Mouse (Mus musculus): ENCODE results near the gene Olfr328. TPM values are rescaled to one million over a fixed set of nuclear protein-coding genes. Genes with fewer than 3 reads are reported as not detected.
"Not testable (repeated sequence)": the region's sequence is repeated elsewhere in the genome, so short reads cannot be mapped to it uniquely, and the experiment has no call there.

Gene Olfr328
- not detected in 2 replicates for polyA plus RNA-seq (2012; rRNA removed)

GRCm38 (mm10) chr11:58555536-58555935 is at the start of gene Olfr328:
Gene Olfr328, minus strand, starts transcription at chr11:58555636.
- no peak for DNase-seq (ENCODE audit: low spot score)

- no peak for DNase-seq (ENCODE audit: low spot score)
Observed at GRCm38 (mm10) chr11:58605228-58605627, 49.8 kb upstream of the Olfr328 start.

- DNase-seq (ENCODE audit: low spot score): no peak
Observed at GRCm38 (mm10) chr11:58604688-58605087, 49.3 kb upstream of the Olfr328 start.

- no peak for DNase-seq (ENCODE audit: low spot score)
Observed at GRCm38 (mm10) chr11:58602800-58603560, 47.5 kb upstream of the Olfr328 start.

- DNase-seq (ENCODE audit: low spot score): no peak
Observed at GRCm38 (mm10) chr11:58602062-58602461, 46.6 kb upstream of the Olfr328 start.

GRCm38 (mm10) chr11:58597837-58598236 is 42.4 kb upstream of the Olfr328 start:
- no peak for DNase-seq (ENCODE audit: low spot score)

- no peak for DNase-seq (ENCODE audit: low spot score)
Observed at GRCm38 (mm10) chr11:58594814-58595213, 39.4 kb upstream of the Olfr328 start, which contains the start of gene Olfr324. Gene Olfr324, plus strand, starts transcription at chr11:58595114.

GRCm38 (mm10) chr11:58588620-58589250 is 33.3 kb upstream of the Olfr328 start:
- DNase-seq (ENCODE audit: low spot score): no peak

GRCm38 (mm10) chr11:58587898-58588348 is 32.5 kb upstream of the Olfr328 start:
- DNase-seq (ENCODE audit: low spot score): no peak

GRCm38 (mm10) chr11:58578636-58579035 is 23.2 kb upstream of the Olfr328 start:
- no peak for DNase-seq (ENCODE audit: low spot score)

GRCm38 (mm10) chr11:58577430-58577829 is 22.0 kb upstream of the Olfr328 start, which contains the start of gene Olfr325:
Gene Olfr325, plus strand, starts transcription at chr11:58577730.
- no peak for DNase-seq (ENCODE audit: low spot score)

- DNase-seq (ENCODE audit: low spot score): no peak
Observed at GRCm38 (mm10) chr11:58570405-58570804, 15.0 kb upstream of the Olfr328 start, which contains the start of gene Olfr224. Gene Olfr224, minus strand, starts transcription at chr11:58570553.

GRCm38 (mm10) chr11:58546322-58546721 is 9.1 kb downstream of the Olfr328 start, which contains the start of gene Olfr329-ps:
Gene Olfr329-ps, minus strand, starts transcription at chr11:58546422.
- DNase-seq (ENCODE audit: low spot score): no peak

GRCm38 (mm10) chr11:58534736-58535135 is 20.7 kb downstream of the Olfr328 start, which contains the start of gene Olfr330:
Gene Olfr330, minus strand, starts transcription at chr11:58534836.
- not testable (repeated sequence) for DNase-seq (ENCODE audit: low spot score)

GRCm38 (mm10) chr11:58519756-58520155 is 35.7 kb downstream of the Olfr328 start:
- DNase-seq (ENCODE audit: low spot score): peak; percentile 34

- peak; percentile 87 for DNase-seq (ENCODE audit: low spot score)
Observed at GRCm38 (mm10) chr11:58518916-58519315, 36.5 kb downstream of the Olfr328 start.

GRCm38 (mm10) chr11:58509058-58509457 is 46.4 kb downstream of the Olfr328 start:
- not testable (repeated sequence) for DNase-seq (ENCODE audit: low spot score)

- not testable (repeated sequence) for DNase-seq (ENCODE audit: low spot score)
Observed at GRCm38 (mm10) chr11:58502472-58502871, 53.0 kb downstream of the Olfr328 start, which contains the start of gene Olfr331. Gene Olfr331, minus strand, starts transcription at chr11:58502572.
